Mouse (Mus musculus) right cerebral cortex, adult 18-20 months (tissue): ENCODE data around the gene Apela.
A peak's percentile ranks its signal among the peaks of the same experiment; 100 is the strongest.

Experiments used
- DNase-seq: peaks from one replicate; pipeline ENCODE4 v3.0.0; 2022; ENCODE audit warnings: mixed read lengths

Apela gene

GRCm38 (mm10) chr8:65037117-65037533 is at the start of gene Apela:
Apela (minus strand) TSS chr8:65037336.
- DNase-seq, result no peak

- no peak for DNase-seq
Measured at GRCm38 (mm10) chr8:65085680-65086079, 48.5 kb upstream of the Apela start.

- no peak for DNase-seq
Measured at GRCm38 (mm10) chr8:65080731-65081130, 43.6 kb upstream of the Apela start.

- no peak for DNase-seq
Measured at GRCm38 (mm10) chr8:65074733-65075132, 37.6 kb upstream of the Apela start, which contains the start of gene Gm10663. Gm10663 (plus strand) TSS chr8:65075033.

GRCm38 (mm10) chr8:65070996-65071395 is 33.9 kb upstream of the Apela start:
- no peak for DNase-seq

GRCm38 (mm10) chr8:65068473-65068819 is 31.3 kb upstream of the Apela start:
- DNase-seq, result no peak

- DNase-seq, result no peak
Measured at GRCm38 (mm10) chr8:65067694-65068472, 30.7 kb upstream of the Apela start.

- DNase-seq, result no peak
Measured at GRCm38 (mm10) chr8:65067031-65067430, 29.9 kb upstream of the Apela start.

GRCm38 (mm10) chr8:65065622-65066021 is 28.5 kb upstream of the Apela start:
- DNase-seq, result no peak

GRCm38 (mm10) chr8:65064071-65064470 is 26.9 kb upstream of the Apela start:
- no peak for DNase-seq

GRCm38 (mm10) chr8:65062195-65062594 is 25.1 kb upstream of the Apela start:
- no peak for DNase-seq

GRCm38 (mm10) chr8:65056722-65057121 is 19.6 kb upstream of the Apela start:
- no peak for DNase-seq

GRCm38 (mm10) chr8:65053968-65054367 is 16.8 kb upstream of the Apela start:
- DNase-seq, result no peak

- DNase-seq, result no peak
Measured at GRCm38 (mm10) chr8:65053554-65053953, 16.4 kb upstream of the Apela start.

- no peak for DNase-seq
Measured at GRCm38 (mm10) chr8:65047801-65048200, 10.7 kb upstream of the Apela start.

GRCm38 (mm10) chr8:65047193-65047592 is 10.1 kb upstream of the Apela start:
- DNase-seq, result no peak

GRCm38 (mm10) chr8:65046565-65046964 is 9.4 kb upstream of the Apela start:
- no peak for DNase-seq

GRCm38 (mm10) chr8:65034136-65034535 is 3.0 kb downstream of the Apela start:
- no peak for DNase-seq

- no peak for DNase-seq
Measured at GRCm38 (mm10) chr8:65033056-65033455, 4.1 kb downstream of the Apela start.

- no peak for DNase-seq
Measured at GRCm38 (mm10) chr8:65032107-65032506, 5.0 kb downstream of the Apela start.

- DNase-seq, result no peak
Measured at GRCm38 (mm10) chr8:65030735-65031485, 6.2 kb downstream of the Apela start.

GRCm38 (mm10) chr8:65029776-65030175 is 7.4 kb downstream of the Apela start:
- DNase-seq, result no peak

- no peak for DNase-seq
Measured at GRCm38 (mm10) chr8:65028959-65029686, 8.0 kb downstream of the Apela start.

- peak; percentile 37 for DNase-seq
Measured at GRCm38 (mm10) chr8:65022485-65022884, 14.7 kb downstream of the Apela start.
